Mouse (Mus musculus): ENCODE measurements around the gene Gipc2.

- TF ChIP-seq POLR2A (IDR thresholded peaks at IDR 0.05; ENCODE audit: borderline replicate concordance, insufficient read depth, low read length) (no peak), CTCF (IDR thresholded peaks at IDR 0.05; ENCODE audit: borderline replicate concordance, insufficient read depth, low read depth, low read length) (no peak)
Measured at GRCm38 (mm10) chr3:152147085-152147831, 18.8 kb downstream of the Gipc2 start.

Data from cerebellum, adult 2 months (tissue).